Mouse (Mus musculus): Measurements from ENCODE around the gene Ttll5.
A peak's percentile ranks its signal among the peaks of the same experiment; 100 is the strongest.

Gene Ttll5

GRCm38 (mm10) chr12:85839371-85840000, 15.0 kb downstream of the Ttll5 start:
- DNase-seq (ENCODE audit: low read depth) = no peak

DNA sequence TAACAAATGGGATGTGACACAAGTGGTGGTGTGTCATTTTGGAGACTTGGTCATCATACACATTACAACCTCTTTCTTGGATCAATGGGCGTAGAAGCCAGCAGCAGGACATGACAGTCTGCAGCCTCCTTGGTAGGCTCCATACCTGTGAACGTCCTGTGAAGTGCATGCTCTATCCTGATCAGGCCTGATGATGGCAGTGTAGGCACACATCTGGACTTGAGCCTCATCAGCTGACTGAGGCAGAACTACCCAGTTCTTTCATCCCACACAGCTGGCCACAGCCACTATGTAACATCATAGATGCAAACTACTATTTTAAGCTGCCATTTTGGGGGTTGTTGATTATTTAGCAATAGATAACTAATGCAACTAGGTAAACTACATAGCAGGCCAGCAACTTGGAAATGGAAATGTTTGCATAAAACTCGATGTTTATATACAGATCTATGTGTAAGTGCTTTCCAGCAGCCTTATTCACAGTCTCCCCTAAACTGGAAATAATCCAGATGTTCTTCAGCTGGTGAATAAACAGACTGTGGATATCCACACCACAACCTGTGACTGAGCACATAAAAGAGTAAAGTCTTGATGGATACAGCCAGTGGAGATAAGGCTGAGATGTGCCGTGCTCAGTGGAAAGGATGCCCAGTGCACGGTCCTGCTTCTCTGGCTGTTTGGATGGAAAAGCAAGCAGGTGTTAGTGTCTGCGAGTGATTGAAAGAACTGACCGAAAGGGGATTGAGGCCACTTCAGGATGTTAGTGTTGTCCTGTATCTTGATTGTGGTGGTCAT, 23.9 kb downstream of the Ttll5 start:
- DNase-seq (ENCODE audit: low read depth) = peak; percentile 87

DNA sequence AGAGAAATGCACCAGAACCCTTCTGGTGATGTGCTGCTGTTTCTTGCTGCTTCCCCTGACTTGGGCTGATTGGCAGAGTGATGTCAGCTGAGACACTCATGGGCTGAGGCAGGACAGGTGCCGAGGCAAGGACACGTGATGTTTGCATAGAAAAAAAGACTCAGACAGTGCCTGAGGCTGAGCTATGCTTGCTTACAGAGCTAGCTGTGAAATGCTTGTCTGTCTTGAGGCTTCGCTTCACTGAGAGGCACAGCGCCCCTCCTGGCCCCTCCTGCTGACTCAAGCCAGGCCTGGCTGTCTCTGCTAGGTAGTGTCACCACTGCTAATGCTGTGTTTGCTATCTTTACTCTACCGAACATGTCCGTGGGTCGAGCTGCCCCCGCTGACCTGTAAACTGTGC, 26.2 kb downstream of the Ttll5 start:
- DNase-seq (ENCODE audit: low read depth) = no peak

GRCm38 (mm10) chr12:85853836-85854235, 29.4 kb downstream of the Ttll5 start:
- DNase-seq (ENCODE audit: low read depth) = no peak

DNA sequence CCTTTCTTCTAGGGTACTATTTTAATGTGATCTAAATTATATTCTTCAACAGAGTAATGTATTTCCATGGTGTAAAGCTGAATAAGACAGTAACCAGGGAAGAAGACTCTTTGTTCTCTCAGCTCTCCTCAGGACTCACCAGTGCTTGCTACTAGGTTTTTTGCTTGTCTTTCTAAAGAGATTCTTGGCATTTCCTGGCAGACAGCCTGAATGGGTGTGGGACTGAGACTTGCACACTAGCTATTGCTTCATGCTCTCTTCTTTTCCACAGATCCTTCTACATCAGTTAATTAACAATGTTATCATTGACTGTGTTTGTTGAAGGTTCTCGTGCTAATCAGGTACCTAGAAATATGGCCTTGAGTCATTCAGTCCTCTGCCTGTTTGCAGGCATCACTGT, 29.8 kb downstream of the Ttll5 start:
- DNase-seq (ENCODE audit: low read depth) = peak; percentile 80

GRCm38 (mm10) chr12:85857300-85857699, 32.8 kb downstream of the Ttll5 start:
- no peak for DNase-seq (ENCODE audit: low read depth)

DNA sequence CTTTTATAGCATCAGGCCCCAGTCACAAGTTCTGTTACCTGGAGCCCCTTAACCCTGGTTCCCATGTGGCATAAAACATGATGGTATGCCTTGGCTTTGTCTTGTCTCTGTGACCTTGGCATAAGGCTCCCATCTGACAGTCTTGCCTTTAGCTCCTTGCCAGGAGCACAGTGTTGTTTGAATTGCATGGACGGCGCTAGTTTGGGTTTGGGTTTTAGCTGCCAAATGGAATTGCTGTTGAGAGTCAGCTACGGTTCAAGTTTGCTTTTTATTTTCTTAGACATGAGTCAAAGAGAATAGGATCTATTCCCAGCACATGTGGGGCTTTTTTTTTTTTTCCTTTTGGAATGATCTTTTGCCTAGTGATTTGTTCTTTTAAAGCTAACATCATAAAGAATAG, 34.7 kb downstream of the Ttll5 start:
- peak; percentile 65 for DNase-seq (ENCODE audit: low read depth)

DNA sequence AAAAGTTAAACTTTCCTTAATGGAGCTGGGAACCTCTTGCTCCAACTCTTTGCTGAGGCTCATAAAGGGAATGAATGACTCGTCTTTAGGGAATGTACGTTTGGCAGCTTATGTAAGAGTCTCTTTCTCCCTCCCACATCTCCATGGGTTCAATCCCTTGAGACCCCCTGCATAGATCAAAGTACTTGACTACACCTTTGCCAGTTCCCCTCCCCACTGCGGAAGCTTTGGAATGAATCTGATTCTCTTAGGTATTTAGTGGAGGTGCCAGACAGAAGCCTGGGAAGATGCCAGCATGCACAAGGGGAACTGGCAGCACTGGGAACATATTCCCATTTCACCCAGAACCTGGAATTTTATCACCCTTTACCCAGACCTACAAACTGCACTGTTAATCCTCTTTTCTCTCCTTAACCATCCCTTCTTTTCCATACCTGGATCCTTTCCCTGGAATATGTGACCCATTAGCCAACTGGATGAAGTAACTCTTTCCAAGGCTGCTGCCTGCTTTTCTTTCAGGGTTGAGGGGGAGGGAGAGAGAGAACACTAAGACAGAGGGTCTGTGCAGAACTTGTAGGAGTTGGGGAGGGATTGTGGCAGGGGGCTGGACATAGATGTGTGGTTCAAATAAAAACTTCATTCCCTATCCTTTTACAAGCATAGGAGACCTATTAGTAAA, 35.2 kb downstream of the Ttll5 start:
- DNase-seq (ENCODE audit: low read depth) = peak; percentile 82

- peak; percentile 28 for DNase-seq (ENCODE audit: low read depth)
These were observed 38.1 kb downstream of the Ttll5 start for GRCm38 (mm10) chr12:85862514-85862913.

GRCm38 (mm10) chr12:85865526-85865925, 41.1 kb downstream of the Ttll5 start:
- DNase-seq (ENCODE audit: low read depth) = peak; percentile 70

- no peak for DNase-seq (ENCODE audit: low read depth)
These were observed 42.2 kb downstream of the Ttll5 start for GRCm38 (mm10) chr12:85866624-85867023.

DNA sequence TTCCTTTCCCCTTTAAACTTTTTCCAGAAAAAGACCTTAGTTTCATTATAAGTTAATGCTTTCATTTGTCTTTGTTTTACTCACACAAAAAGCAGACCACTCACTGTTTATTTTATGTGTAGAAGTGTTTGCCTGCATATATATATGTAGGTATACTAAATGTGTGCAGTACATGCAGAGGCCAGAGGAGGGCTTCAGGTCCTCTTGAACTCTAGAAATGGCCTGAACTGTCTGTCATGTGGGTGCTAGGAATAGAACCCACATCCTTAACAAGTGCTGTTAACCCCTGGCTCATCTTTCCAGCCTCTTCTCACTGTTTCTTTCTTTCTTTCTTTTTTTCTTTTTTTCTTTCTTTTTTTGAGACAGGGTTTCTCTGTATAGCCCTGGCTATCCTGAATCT, 42.7 kb downstream of the Ttll5 start:
- DNase-seq (ENCODE audit: low read depth) = peak; percentile 37

DNA sequence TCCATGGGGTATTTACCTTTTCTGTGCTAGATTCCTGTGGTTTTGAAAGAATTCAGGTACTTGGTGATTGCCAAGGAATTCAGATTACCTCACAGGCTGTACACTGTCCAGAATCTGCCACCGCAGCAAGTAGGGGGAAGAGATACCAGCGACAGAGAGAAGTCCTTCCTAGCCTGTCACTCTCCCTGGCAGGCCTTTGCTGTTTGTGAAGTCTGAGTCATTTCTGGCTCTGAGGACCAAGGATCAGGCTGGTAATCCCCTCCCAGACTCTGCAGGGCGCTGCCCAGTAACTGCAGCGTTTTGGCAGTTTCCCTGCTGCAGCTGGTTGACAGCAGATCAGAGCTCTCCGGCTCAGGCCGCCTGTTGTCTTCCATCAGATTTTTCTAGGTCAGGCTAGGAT, 45.0 kb downstream of the Ttll5 start:
- peak; percentile 83 for DNase-seq (ENCODE audit: low read depth)

DNA sequence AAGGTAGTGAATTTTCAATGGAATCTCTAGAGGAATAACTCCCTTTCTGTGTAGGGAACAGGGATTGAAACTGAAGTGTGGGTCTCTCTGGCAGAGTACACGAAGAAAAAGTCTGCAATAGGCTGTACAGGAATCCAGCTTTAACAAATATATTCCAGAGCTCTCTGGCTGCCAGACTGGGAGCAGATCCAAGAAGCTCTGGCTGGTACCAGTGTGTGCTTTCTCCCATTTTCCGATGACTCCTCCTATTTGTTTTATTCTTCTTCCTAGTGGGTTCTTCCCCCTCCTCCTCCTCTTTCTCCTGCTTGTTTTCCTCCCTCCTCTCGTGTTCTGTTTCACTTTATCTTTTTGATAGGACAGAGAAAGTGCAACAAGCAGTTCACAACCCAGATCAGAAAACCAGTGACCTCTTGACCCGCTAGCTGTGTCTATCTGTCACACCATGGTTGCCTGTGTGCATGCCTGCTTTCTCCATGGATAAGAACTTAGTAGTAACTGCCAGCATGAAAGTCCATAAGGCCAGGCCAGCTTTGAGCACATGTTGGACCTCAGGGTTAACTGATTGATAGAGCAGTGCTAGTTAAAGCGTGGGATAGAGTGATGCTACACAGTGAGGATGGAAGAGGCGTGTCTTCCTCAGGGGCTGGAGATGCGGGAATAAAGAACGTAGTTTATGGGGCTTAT, 55.3 kb downstream of the Ttll5 start:
- DNase-seq (ENCODE audit: low read depth) = peak; percentile 84

- DNase-seq (ENCODE audit: low read depth) = no peak
These were observed 60.6 kb downstream of the Ttll5 start for GRCm38 (mm10) chr12:85885024-85885423.

- no peak for DNase-seq (ENCODE audit: low read depth)
These were observed 65.6 kb downstream of the Ttll5 start for GRCm38 (mm10) chr12:85890054-85890453.

DNA sequence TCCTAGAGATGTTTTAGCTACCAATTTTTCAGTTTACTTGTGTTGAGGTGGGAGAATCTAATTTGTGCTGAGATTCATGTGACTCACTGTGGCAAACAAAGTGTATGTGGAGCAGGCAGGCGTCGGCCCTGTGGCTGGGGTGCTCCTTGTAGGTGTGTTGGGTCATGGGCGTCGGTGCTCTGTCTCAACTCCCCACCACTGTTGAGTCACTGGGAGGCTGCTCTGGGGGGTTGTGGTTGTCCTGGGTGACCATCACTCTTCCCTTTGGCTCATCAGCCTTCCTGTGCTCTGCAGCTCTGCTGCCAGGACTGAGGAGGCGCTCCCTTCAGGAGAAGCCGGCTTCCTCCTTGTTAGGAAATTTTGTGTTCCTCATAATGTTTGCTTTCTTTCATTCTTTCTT, 79.5 kb downstream of the Ttll5 start:
- DNase-seq (ENCODE audit: low read depth) = peak; percentile 55

- no peak for DNase-seq (ENCODE audit: low read depth)
These were observed 81.2 kb downstream of the Ttll5 start for GRCm38 (mm10) chr12:85905666-85906065.

GRCm38 (mm10) chr12:85907896-85908295, 83.4 kb downstream of the Ttll5 start:
- peak; percentile 17 for DNase-seq (ENCODE audit: low read depth)

DNA sequence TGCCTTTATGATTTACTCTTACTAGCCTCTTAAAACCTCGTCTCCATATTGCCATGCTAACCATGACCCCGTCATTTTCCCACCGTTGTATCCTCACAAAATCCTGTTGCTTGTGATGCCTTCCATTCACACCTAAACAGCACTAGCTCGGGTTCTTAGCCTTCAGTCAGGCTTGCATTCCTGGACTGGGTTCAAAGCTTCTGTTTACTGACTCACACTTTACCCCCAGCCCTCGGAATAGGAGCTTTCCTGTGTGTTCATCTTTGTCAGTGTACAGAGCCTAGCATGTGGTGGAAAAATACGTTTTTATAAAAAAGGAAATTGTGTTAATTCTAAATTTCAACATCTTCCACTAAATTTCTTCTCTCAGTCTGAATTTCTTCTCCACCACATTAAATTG, 86.4 kb downstream of the Ttll5 start:
- peak; percentile 57 for DNase-seq (ENCODE audit: low read depth)

DNA sequence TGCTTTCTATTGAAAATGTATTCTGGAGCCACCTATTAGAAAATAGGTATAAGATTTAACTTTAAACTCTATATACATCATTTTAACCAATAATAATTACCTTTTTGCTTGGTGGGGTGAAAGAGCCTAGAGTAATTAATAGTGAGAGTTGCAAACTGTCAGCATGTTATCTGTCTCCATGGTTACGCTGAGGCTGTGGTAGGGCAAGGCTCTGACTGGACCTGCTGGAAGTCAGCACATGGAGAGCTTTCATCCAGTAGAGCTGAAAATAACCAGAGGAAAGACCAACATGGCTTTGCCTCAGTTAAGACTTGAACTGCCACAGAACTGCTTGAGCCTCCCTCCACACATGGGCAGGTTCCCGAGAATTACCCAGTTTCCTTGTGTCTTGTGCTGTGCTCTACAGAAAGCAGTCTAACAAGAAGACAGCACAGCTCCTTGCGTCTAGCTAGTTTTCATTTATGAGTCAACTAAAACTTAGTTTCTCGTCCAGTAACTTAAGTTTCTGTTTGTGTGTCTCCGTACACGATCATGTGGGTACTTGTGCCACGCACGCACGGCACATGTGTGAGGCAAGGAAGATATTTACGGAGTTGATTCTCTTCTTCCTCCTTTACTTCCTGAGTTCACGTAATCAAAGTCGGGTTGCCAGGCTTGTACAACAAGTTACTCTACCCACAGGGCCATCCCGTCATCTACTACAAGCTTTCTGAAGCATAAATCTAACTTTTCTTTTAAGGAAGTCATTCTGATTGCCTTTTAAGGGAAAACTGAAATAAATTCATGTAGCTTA, 88.4 kb downstream of the Ttll5 start:
- no peak for DNase-seq (ENCODE audit: low read depth)

DNA sequence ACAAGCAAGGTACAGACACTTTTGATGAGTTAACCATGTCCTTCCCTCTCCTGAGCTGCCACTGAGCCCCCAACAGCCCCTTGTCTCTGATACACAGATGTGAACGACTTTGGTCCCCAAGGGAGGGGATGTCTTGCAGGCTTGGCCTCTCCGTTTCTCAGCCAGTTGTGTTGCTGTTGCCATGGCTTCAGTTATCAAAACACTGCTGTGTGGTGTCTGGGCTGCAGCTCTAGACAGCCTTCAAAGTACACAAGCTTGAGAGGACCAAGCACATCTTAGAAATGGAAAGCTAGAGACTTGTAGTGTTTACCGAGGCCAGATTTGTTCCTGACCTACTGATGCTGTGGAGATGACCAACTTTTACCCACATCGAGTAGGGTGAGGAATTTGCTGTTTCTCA, 102.4 kb downstream of the Ttll5 start:
- DNase-seq (ENCODE audit: low read depth) = no peak
